Mouse (Mus musculus) urinary bladder, postnatal 4 days (tissue): ENCODE measurements at regions not wholly inside any gene's neighbourhood (a gene's known extent, or its start where the extent isn't known, plus 50 kb on each side); places are given as distances from the start of the nearest gene placed in this dataset.

Experiments
- DNase-seq, 2 experiments: peaks; one replicate each; pipeline ENCODE4 v3.0.0; 2021 to 2022; ENCODE audit warnings: low spot score in 2 of 2

GRCm38 (mm10) chr6:117611965-117612364, 229.0 kb upstream of the Zfp637 start:
- no peak for DNase-seq

GRCm38 (mm10) chr6:117612421-117612820, 228.6 kb upstream of the Zfp637 start:
- no peak for DNase-seq

- DNase-seq: peak in 1 of 2 experiments; percentile 28
Measured at GRCm38 (mm10) chr6:117613656-117614350, 227.2 kb upstream of the Zfp637 start.

- DNase-seq: peak in 1 of 2 experiments; percentile 12
Measured at GRCm38 (mm10) chr6:117614386-117614785, 226.6 kb upstream of the Zfp637 start.

- DNase-seq: no peak
Measured at GRCm38 (mm10) chr6:117617168-117617567, 223.8 kb upstream of the Zfp637 start.

GRCm38 (mm10) chr6:117617951-117618350, 223.0 kb upstream of the Zfp637 start:
- no peak for DNase-seq

GRCm38 (mm10) chr6:117619606-117620005, 221.4 kb upstream of the Zfp637 start:
- no peak for DNase-seq

GRCm38 (mm10) chr6:117622446-117622845, 218.5 kb upstream of the Zfp637 start:
- DNase-seq: no peak

- no peak for DNase-seq
Measured at GRCm38 (mm10) chr6:117622946-117623345, 218.0 kb upstream of the Zfp637 start.

GRCm38 (mm10) chr6:117625716-117626115, 215.3 kb upstream of the Zfp637 start:
- DNase-seq: no peak

GRCm38 (mm10) chr6:117627461-117627860, 213.5 kb upstream of the Zfp637 start:
- DNase-seq: peak in 1 of 2 experiments; percentile 50

- DNase-seq: no peak
Measured at GRCm38 (mm10) chr6:117646628-117647027, 194.4 kb upstream of the Zfp637 start.

GRCm38 (mm10) chr6:117650541-117650940, 190.4 kb upstream of the Zfp637 start:
- DNase-seq: no peak

GRCm38 (mm10) chr6:117651551-117651950, 189.4 kb upstream of the Zfp637 start:
- DNase-seq: no peak

- no peak for DNase-seq
Measured at GRCm38 (mm10) chr6:117652012-117652411, 189.0 kb upstream of the Zfp637 start.

- peak; percentile 56 to 66 for DNase-seq
Measured at GRCm38 (mm10) chr6:117652917-117653316, 188.1 kb upstream of the Zfp637 start.

GRCm38 (mm10) chr6:117653886-117654425, 187.0 kb upstream of the Zfp637 start:
- DNase-seq: no peak

GRCm38 (mm10) chr6:117655986-117656385, 185.0 kb upstream of the Zfp637 start:
- no peak for DNase-seq

- DNase-seq: no peak
Measured at GRCm38 (mm10) chr6:117660576-117660975, 180.4 kb upstream of the Zfp637 start.

GRCm38 (mm10) chr6:117662635-117663034, 178.3 kb upstream of the Zfp637 start:
- no peak for DNase-seq

GRCm38 (mm10) chr6:117670337-117670736, 170.6 kb upstream of the Zfp637 start:
- no peak for DNase-seq

- DNase-seq: no peak
Measured at GRCm38 (mm10) chr6:117670792-117671525, 170.0 kb upstream of the Zfp637 start.
